Mouse (Mus musculus) left cerebral cortex, adult 9 months (tissue): ENCODE data around the gene Ube2g2.
A peak's percentile ranks its signal among the peaks of the same experiment; 100 is the strongest.

ENCODE experiments used
- DNase-seq, 2 experiments: peaks; one replicate each; pipeline ENCODE4 v3.0.0; 2022; ENCODE audit warnings: low spot score in 2 of 2

Gene Ube2g2

GRCm38 (mm10) chr10:77622055-77622988, at the start of gene Ube2g2:
Ube2g2 (plus strand) TSS chr10:77622275.
- DNase-seq, result peak; percentile 70 to 90

GRCm38 (mm10) chr10:77573162-77573561, 48.9 kb upstream of the Ube2g2 start:
- no peak for DNase-seq

- DNase-seq, result no peak
Observed at GRCm38 (mm10) chr10:77580027-77580920, 41.8 kb upstream of the Ube2g2 start.

- DNase-seq, result no peak
Observed at GRCm38 (mm10) chr10:77581023-77581407, 41.1 kb upstream of the Ube2g2 start.

- peak; percentile 93 to 94 for DNase-seq
Observed at GRCm38 (mm10) chr10:77581408-77582284, 40.4 kb upstream of the Ube2g2 start, which contains the start of gene Pttg1ip. Pttg1ip (plus strand) TSS chr10:77581720.

- DNase-seq, result no peak
Observed at GRCm38 (mm10) chr10:77582285-77582618, 39.8 kb upstream of the Ube2g2 start.

GRCm38 (mm10) chr10:77583795-77584422, 38.2 kb upstream of the Ube2g2 start:
- no peak for DNase-seq

GRCm38 (mm10) chr10:77586637-77587036, 35.4 kb upstream of the Ube2g2 start:
- no peak for DNase-seq

GRCm38 (mm10) chr10:77587091-77587775, 34.8 kb upstream of the Ube2g2 start:
- no peak for DNase-seq

- DNase-seq, result no peak
Observed at GRCm38 (mm10) chr10:77588036-77588435, 34.0 kb upstream of the Ube2g2 start.

- no peak for DNase-seq
Observed at GRCm38 (mm10) chr10:77589117-77589516, 33.0 kb upstream of the Ube2g2 start.

GRCm38 (mm10) chr10:77589749-77590148, 32.3 kb upstream of the Ube2g2 start:
- no peak for DNase-seq

GRCm38 (mm10) chr10:77590812-77591211, 31.3 kb upstream of the Ube2g2 start:
- DNase-seq, result peak in 1 of 2 experiments; percentile 52

- peak; percentile 82 to 86 for DNase-seq
Observed at GRCm38 (mm10) chr10:77591546-77591945, 30.5 kb upstream of the Ube2g2 start.

- DNase-seq, result peak in 1 of 2 experiments; percentile 81
Observed at GRCm38 (mm10) chr10:77596060-77596459, 26.0 kb upstream of the Ube2g2 start.

GRCm38 (mm10) chr10:77603021-77603420, 19.1 kb upstream of the Ube2g2 start:
- no peak for DNase-seq

- DNase-seq, result no peak
Observed at GRCm38 (mm10) chr10:77604111-77604510, 18.0 kb upstream of the Ube2g2 start.

GRCm38 (mm10) chr10:77604958-77605357, 17.1 kb upstream of the Ube2g2 start:
- no peak for DNase-seq

GRCm38 (mm10) chr10:77605368-77605767, 16.7 kb upstream of the Ube2g2 start:
- no peak for DNase-seq
